Mouse (Mus musculus): Measurements from ENCODE around the gene Map4k1. TPM values are rescaled to one million over a fixed set of nuclear protein-coding genes. Genes with fewer than 3 reads are reported as not detected.

Map4k1 gene
- 50.7 and 53.2 TPM in 2 replicates for polyA plus RNA-seq (2014; fragmentation: Nextera tagmentation; extraction: Ambion mirVana)

GRCm38 (mm10) chr7:28981651-28982273 lies at the start of gene Map4k1, which contains the start of gene Eif3k:
Gene Map4k1 (plus strand): TSS chr7:28982050.
Gene Eif3k (minus strand): TSS chr7:28981864.
- Histone ChIP-seq H3K9me3 (ENCODE audit: control insufficient read depth, low read length) (no peaks in the 10 kb centered on the region), H3K4me3 (ENCODE audit: low read depth, low read length) (peak within 1 kb of the TSS; percentile 91), H3K27me3 (replicated peaks; ENCODE audit: control insufficient read depth, insufficient read depth, low read length) (no peaks in the 10 kb centered on the region), H3K36me3 (ENCODE audit: control insufficient read depth, insufficient read depth, low read length) (peaks cover 29% of the 10 kb centered on the region), H3K4me1 (replicated peaks; ENCODE audit: control insufficient read depth, insufficient read depth, low read length) (peaks cover 18% of the 10 kb centered on the region), H3K4me2 (peak within 1 kb of the TSS; percentile 97), H3K27ac (ENCODE audit: low read depth, low read length) (peak within 1 kb of the TSS; percentile 95), H3K9ac (ENCODE audit: low read depth, low read length) (peak within 1 kb of the TSS; percentile 86)
- peak; percentile 92 for ATAC-seq (replicated peaks; ENCODE audit: low FRiP score)
- under 1% methylated on average over 36 of the region's 36 CpGs for WGBS
- DNase-seq (ENCODE audit: low spot score) = peak; percentile 88

GRCm38 (mm10) chr7:28932421-28933041 lies 49.3 kb upstream of the Map4k1 start:
- Histone ChIP-seq H3K4me3 (ENCODE audit: low read depth, low read length) (no peak overlapping the region), H3K4me1 (replicated peaks; ENCODE audit: control insufficient read depth, insufficient read depth, low read length) (peaks cover 62% of the 10 kb centered on the region), H3K4me2 (no peak overlapping the region), H3K27ac (ENCODE audit: low read depth, low read length) (no peak overlapping the region; the same call in 1 of the 2 replicates), H3K9me3 (ENCODE audit: control insufficient read depth, low read length) (no peaks in the 10 kb centered on the region), H3K36me3 (ENCODE audit: control insufficient read depth, insufficient read depth, low read length) (peaks cover 5% of the 10 kb centered on the region; the same call in 1 of the 2 replicates), H3K9ac (ENCODE audit: low read depth, low read length) (no peak overlapping the region), H3K27me3 (replicated peaks; ENCODE audit: control insufficient read depth, insufficient read depth, low read length) (no peaks in the 10 kb centered on the region)
- ATAC-seq (replicated peaks; ENCODE audit: low FRiP score) (no peak), DNase-seq (ENCODE audit: low spot score) (no peak)
- WGBS = 60% methylated on average over 6 of the region's 6 CpGs

GRCm38 (mm10) chr7:28933825-28934224 lies 48.0 kb upstream of the Map4k1 start:
- H3K36me3 ChIP-seq (ENCODE audit: control insufficient read depth, insufficient read depth, low read length) = peaks cover 5% of the 10 kb centered on the region; the same call in 1 of the 2 replicates
- no peak overlapping the region for H3K4me2 ChIP-seq
- 93% methylated on average over 2 of the region's 2 CpGs for WGBS
- H3K27me3 ChIP-seq (replicated peaks; ENCODE audit: control insufficient read depth, insufficient read depth, low read length) = no peaks in the 10 kb centered on the region
- ATAC-seq (replicated peaks; ENCODE audit: low FRiP score) = no peak
- peaks cover 68% of the 10 kb centered on the region for H3K4me1 ChIP-seq (replicated peaks; ENCODE audit: control insufficient read depth, insufficient read depth, low read length)
- no peak overlapping the region for H3K4me3 ChIP-seq (ENCODE audit: low read depth, low read length)
- no peak overlapping the region for H3K27ac ChIP-seq (ENCODE audit: low read depth, low read length)
- H3K9me3 ChIP-seq (ENCODE audit: control insufficient read depth, low read length) = no peaks in the 10 kb centered on the region
- H3K9ac ChIP-seq (ENCODE audit: low read depth, low read length) = no peak overlapping the region
- DNase-seq (ENCODE audit: low spot score) = no peak

GRCm38 (mm10) chr7:28936787-28937186 lies 45.1 kb upstream of the Map4k1 start:
- Histone ChIP-seq H3K36me3 (ENCODE audit: control insufficient read depth, insufficient read depth, low read length) (peaks cover 2% of the 10 kb centered on the region; the same call in 1 of the 2 replicates), H3K4me2 (no peak overlapping the region), H3K9me3 (ENCODE audit: control insufficient read depth, low read length) (no peaks in the 10 kb centered on the region), H3K4me3 (ENCODE audit: low read depth, low read length) (no peak overlapping the region), H3K27me3 (replicated peaks; ENCODE audit: control insufficient read depth, insufficient read depth, low read length) (no peaks in the 10 kb centered on the region), H3K27ac (ENCODE audit: low read depth, low read length) (no peak overlapping the region), H3K9ac (ENCODE audit: low read depth, low read length) (no peak overlapping the region), H3K4me1 (replicated peaks; ENCODE audit: control insufficient read depth, insufficient read depth, low read length) (peaks cover 61% of the 10 kb centered on the region)
- no peak for DNase-seq (ENCODE audit: low spot score)
- no peak for ATAC-seq (replicated peaks; ENCODE audit: low FRiP score)
- WGBS = 63% methylated on average over 4 of the region's 4 CpGs

- H3K27me3 ChIP-seq (replicated peaks; ENCODE audit: control insufficient read depth, insufficient read depth, low read length) = no peaks in the 10 kb centered on the region
- H3K4me2 ChIP-seq = no peak overlapping the region
- no peak overlapping the region for H3K9ac ChIP-seq (ENCODE audit: low read depth, low read length)
- peaks cover under 1% of the 10 kb centered on the region; the same call in 1 of the 2 replicates for H3K36me3 ChIP-seq (ENCODE audit: control insufficient read depth, insufficient read depth, low read length)
- H3K4me1 ChIP-seq (replicated peaks; ENCODE audit: control insufficient read depth, insufficient read depth, low read length) = peaks cover 57% of the 10 kb centered on the region
- WGBS = 71% methylated on average over 4 of the region's 4 CpGs
- no peak for DNase-seq (ENCODE audit: low spot score)
- H3K9me3 ChIP-seq (ENCODE audit: control insufficient read depth, low read length) = no peaks in the 10 kb centered on the region
- H3K27ac ChIP-seq (ENCODE audit: low read depth, low read length) = no peak overlapping the region
- H3K4me3 ChIP-seq (ENCODE audit: low read depth, low read length) = no peak overlapping the region
- no peak for ATAC-seq (replicated peaks; ENCODE audit: low FRiP score)
Measured at GRCm38 (mm10) chr7:28938654-28939053, 43.2 kb upstream of the Map4k1 start.

- 83% methylated on average over 7 of the region's 7 CpGs for WGBS
- DNase-seq (ENCODE audit: low spot score) (no peak), ATAC-seq (replicated peaks; ENCODE audit: low FRiP score) (no peak)
- H3K27me3 ChIP-seq (replicated peaks; ENCODE audit: control insufficient read depth, insufficient read depth, low read length) = no peaks in the 10 kb centered on the region
- no peak overlapping the region for H3K27ac ChIP-seq (ENCODE audit: low read depth, low read length)
- no peaks in the 10 kb centered on the region for H3K9me3 ChIP-seq (ENCODE audit: control insufficient read depth, low read length)
- H3K4me2 ChIP-seq = no peak overlapping the region
- no peak overlapping the region for H3K9ac ChIP-seq (ENCODE audit: low read depth, low read length)
- peaks cover 54% of the 10 kb centered on the region for H3K4me1 ChIP-seq (replicated peaks; ENCODE audit: control insufficient read depth, insufficient read depth, low read length)
- no peaks in the 10 kb centered on the region; the same call in 1 of the 2 replicates for H3K36me3 ChIP-seq (ENCODE audit: control insufficient read depth, insufficient read depth, low read length)
- H3K4me3 ChIP-seq (ENCODE audit: low read depth, low read length) = no peak overlapping the region
Measured at GRCm38 (mm10) chr7:28939418-28940183, 42.2 kb upstream of the Map4k1 start.

GRCm38 (mm10) chr7:28941129-28941528 lies 40.7 kb upstream of the Map4k1 start:
- ATAC-seq (replicated peaks; ENCODE audit: low FRiP score) = no peak
- peaks cover 57% of the 10 kb centered on the region for H3K4me1 ChIP-seq (replicated peaks; ENCODE audit: control insufficient read depth, insufficient read depth, low read length)
- H3K4me2 ChIP-seq = no peak overlapping the region
- H3K9ac ChIP-seq (ENCODE audit: low read depth, low read length) = no peak overlapping the region
- H3K27me3 ChIP-seq (replicated peaks; ENCODE audit: control insufficient read depth, insufficient read depth, low read length) = no peaks in the 10 kb centered on the region
- H3K27ac ChIP-seq (ENCODE audit: low read depth, low read length) = peak overlapping the region; percentile 59
- H3K9me3 ChIP-seq (ENCODE audit: control insufficient read depth, low read length) = no peaks in the 10 kb centered on the region
- no peak overlapping the region for H3K4me3 ChIP-seq (ENCODE audit: low read depth, low read length)
- no peaks in the 10 kb centered on the region; the same call in 1 of the 2 replicates for H3K36me3 ChIP-seq (ENCODE audit: control insufficient read depth, insufficient read depth, low read length)
- no peak for DNase-seq (ENCODE audit: low spot score)
- WGBS = 71% methylated on average over 4 of the region's 4 CpGs

GRCm38 (mm10) chr7:28941542-28941941 lies 40.3 kb upstream of the Map4k1 start:
- no peaks in the 10 kb centered on the region for H3K27me3 ChIP-seq (replicated peaks; ENCODE audit: control insufficient read depth, insufficient read depth, low read length)
- DNase-seq (ENCODE audit: low spot score) = no peak
- H3K4me1 ChIP-seq (replicated peaks; ENCODE audit: control insufficient read depth, insufficient read depth, low read length) = peaks cover 57% of the 10 kb centered on the region
- no peak for ATAC-seq (replicated peaks; ENCODE audit: low FRiP score)
- no peaks in the 10 kb centered on the region for H3K9me3 ChIP-seq (ENCODE audit: control insufficient read depth, low read length)
- H3K4me3 ChIP-seq (ENCODE audit: low read depth, low read length) = no peak overlapping the region
- no peaks in the 10 kb centered on the region; the same call in 1 of the 2 replicates for H3K36me3 ChIP-seq (ENCODE audit: control insufficient read depth, insufficient read depth, low read length)
- 0 out of 2 replicates have a peak overlapping the region, but pooled peaks have one; percentile 15 for H3K4me2 ChIP-seq
- H3K27ac ChIP-seq (ENCODE audit: low read depth, low read length) = peak overlapping the region; percentile 59
- H3K9ac ChIP-seq (ENCODE audit: low read depth, low read length) = 0 out of 2 replicates have a peak overlapping the region, but pooled peaks have one; percentile 15
- WGBS = 65% methylated on average over 4 of the region's 4 CpGs
